Mouse (Mus musculus): Measurements from ENCODE around the gene Gpr39.

DNA sequence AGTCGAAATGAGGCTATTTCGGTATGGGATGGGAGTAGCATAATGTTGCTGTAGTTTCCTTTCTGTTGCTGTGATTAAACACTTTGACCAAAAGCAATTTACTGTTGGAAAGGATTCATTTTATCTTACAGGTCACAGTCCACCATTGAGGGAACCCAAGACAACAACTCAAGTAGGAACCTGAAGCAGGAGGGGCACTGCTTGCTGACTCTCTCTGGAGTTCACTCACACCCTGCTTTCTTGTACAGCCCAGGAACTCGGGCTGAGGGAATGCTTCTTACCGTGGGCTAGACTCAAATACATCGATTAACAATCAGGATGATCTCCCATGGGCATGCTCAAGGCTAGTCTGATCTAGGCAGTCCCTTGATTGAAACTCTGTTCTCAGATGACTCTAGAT, 14.1 kb upstream of the Gpr39 start:
- TF ChIP-seq POLR2A (IDR thresholded peaks at IDR 0.05; ENCODE audit: borderline replicate concordance, extremely low read depth, insufficient read depth, insufficient read length, poor library complexity, severe bottlenecking) (no peak), CTCF (IDR thresholded peaks at IDR 0.05; ENCODE audit: borderline replicate concordance, extremely low read depth, insufficient read depth, insufficient read length) (no peak)

All from brain, embryonic 14.5 days (tissue).